ENCODE assay signal across 12 mouse cellular contexts in the genomic region with DNA sequence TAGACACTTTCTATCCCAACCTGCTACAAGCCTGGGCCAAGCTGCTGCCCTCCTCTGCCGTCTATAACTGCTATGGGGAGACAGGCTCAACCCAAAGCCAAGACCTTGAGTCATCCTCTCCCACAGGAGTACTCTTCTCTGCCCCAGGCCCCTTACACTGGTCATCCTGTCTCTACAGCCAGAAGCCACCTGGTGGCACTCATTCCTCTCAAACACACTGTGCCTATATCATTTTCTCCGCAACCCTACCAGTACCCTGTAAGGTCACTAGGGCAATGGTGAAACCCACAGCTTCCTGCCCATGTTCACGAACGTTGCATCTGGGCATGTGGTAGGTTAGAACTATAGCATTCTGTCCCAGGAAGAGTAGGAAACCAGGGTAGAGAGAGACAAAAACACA. TPM values are rescaled to one million over a fixed set of nuclear protein-coding genes. Genes with fewer than 3 reads are reported as not detected.
DNase-seq lines count a peak whose midpoint lies in the region; ATAC-seq lines count a peak whose summit lies in the region.
"Had no signal": no experiment of that assay in that cellular context is flagged by ENCODE, and none has a peak within 500 bp of the region (broad histone marks: within the 10 kb centered on the region; RNA-seq: fewer than 3 reads in every experiment).

No protein-coding gene starts in this region.

- no peak for ATAC-seq in CD4-positive, CD25-positive, alpha-beta regulatory T cell, adult 4 months
- ATAC-seq in kidney, embryonic 15.5 days (replicated peaks; ENCODE audit: low FRiP score) = no peak

- DNase-seq in CD4-positive, CD25-positive, alpha-beta regulatory T cell, adult 2 months (ENCODE audit: low read depth, low spot score) = peak; percentile 38
- no peak for DNase-seq in kidney, postnatal 25 days
- peak; percentile 26 for DNase-seq in CD4-positive helper T cell, adult 2 months (ENCODE audit: low read depth, low spot score)
- peak; percentile 32 to 46 for DNase-seq in natural killer cell, adult 2 months (ENCODE audit: low spot score in 2 of 2)
- DNase-seq in urinary bladder, postnatal 36 days (ENCODE audit: low spot score in 2 of 2) = no peak
- DNase-seq in frontal cortex, postnatal 10 days (ENCODE audit: low spot score in 2 of 2) = no peak
- DNase-seq: adrenal gland, postnatal 10 days; embryo, embryonic 11 days had no signal

- WGBS in kidney, embryonic 15.5 days = 76% methylated on average over 4 of the region's 4 CpGs

- peaks cover 15% of the 10 kb centered on the region; the same call in 1 of the 2 replicates for H3K4me1 ChIP-seq in kidney, embryonic 15.5 days
- H3K4me1 ChIP-seq: forebrain, embryonic 10.5 days; limb, embryonic 12.5 days had no signal

- no peak overlapping the region for H3K4me2 ChIP-seq in kidney, embryonic 15.5 days
- H3K4me2 ChIP-seq: limb, embryonic 12.5 days had no signal

- H3K27ac ChIP-seq in kidney, embryonic 15.5 days = 0 out of 2 replicates have a peak overlapping the region, but pooled peaks have one; percentile 29
- H3K27ac ChIP-seq: forebrain, embryonic 10.5 days; limb, embryonic 12.5 days had no signal

- H3K9ac ChIP-seq in kidney, embryonic 15.5 days = no peak overlapping the region
- H3K9ac ChIP-seq: limb, embryonic 12.5 days had no signal

- peaks cover 4% of the 10 kb centered on the region; the same call in 1 of the 2 replicates for H3K9me3 ChIP-seq in kidney, embryonic 15.5 days (replicated peaks)

- peaks cover 64% of the 10 kb centered on the region for H3K36me3 ChIP-seq in kidney, embryonic 15.5 days

- H3K27me3 ChIP-seq in kidney, embryonic 15.5 days = no peaks in the 10 kb centered on the region
- H3K27me3 ChIP-seq: limb, embryonic 12.5 days had no signal

- H3K4me3 ChIP-seq in kidney, embryonic 15.5 days (replicated peaks) = no peak overlapping the region
- H3K4me3 ChIP-seq: forebrain, embryonic 10.5 days; limb, embryonic 12.5 days had no signal

RNA-seq across cellular contexts. Expression of gene Lrp5, which starts 31.4 kb away (rescaled TPM):
- under 1 TPM in 1 of 2 experiments, not detected in 1; 0.08 TPM for polyA plus RNA-seq in CD4-positive, CD25-positive, alpha-beta regulatory T cell, adult 4 months (2017; shearing (Covaris generic))
- 5.8 and 6.9 TPM in 2 replicates for polyA plus RNA-seq in kidney, embryonic 15.5 days (2015; fragmentation: Nextera tagmentation; extraction: Ambion mirVana)

RNA-seq across cellular contexts. Expression of gene 1810055G02Rik, which starts 53.2 kb away (rescaled TPM):
- polyA plus RNA-seq in CD4-positive, CD25-positive, alpha-beta regulatory T cell, adult 4 months (2017; shearing (Covaris generic)) = 1 to 10 TPM; 6.7 to 8.0 TPM
- polyA plus RNA-seq in kidney, embryonic 15.5 days (2015; fragmentation: Nextera tagmentation; extraction: Ambion mirVana) = 39.7 and 43.9 TPM in 2 replicates

Comparison
In these comparisons a context has a peak if more than half of its experiments do, and no peak if none do; other contexts are left out.
1. DNase-seq: peak in CD4-positive, CD25-positive, alpha-beta regulatory T cell, adult 2 months (single experiment), CD4-positive helper T cell, adult 2 months (single experiment) and natural killer cell, adult 2 months (2 of 2); none in kidney, postnatal 25 days (0 of 2), urinary bladder, postnatal 36 days (0 of 2) and frontal cortex, postnatal 10 days (0 of 2).